Mouse (Mus musculus) ZHBTc4 (cell line): ENCODE measurements at regions not wholly inside any gene's neighbourhood (a gene's known extent, or its start where the extent isn't known, plus 50 kb on each side); places are given as distances from the start of the nearest gene placed in this dataset.

Experiments used
- DNase-seq: peaks from one replicate; pipeline ENCODE4 v3.0.0-alpha.2; 2011; ENCODE audit warnings: low read depth, low spot score

DNA sequence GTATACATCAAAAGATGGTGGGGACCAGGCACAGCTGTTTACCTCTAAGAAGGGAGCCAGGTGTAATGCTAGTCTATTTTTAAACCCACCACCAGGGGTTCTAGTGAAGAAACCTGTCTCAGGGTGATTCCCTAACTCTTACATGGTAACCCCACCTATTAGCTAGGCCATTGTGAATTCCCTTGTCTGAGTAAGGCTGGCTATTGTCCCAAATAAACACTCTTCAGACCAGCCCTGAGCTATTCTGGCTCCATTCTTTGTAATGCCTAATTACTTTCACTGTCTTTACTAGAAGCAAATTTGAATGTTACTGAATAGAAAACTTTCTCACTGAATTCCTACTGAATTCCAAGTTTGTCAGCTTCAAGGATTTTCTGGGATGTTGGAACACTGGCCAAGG is 177.2 kb upstream of the Gm10800 start:
- peak; percentile 88 for DNase-seq
